Mouse (Mus musculus) myocyte (in vitro differentiated cells): ENCODE results near the gene Arid1a. TPM values are rescaled to one million over a fixed set of nuclear protein-coding genes. Genes with fewer than 3 reads are reported as not detected.

Experiments
- H3K27me3 ChIP-seq: one replicate; pipeline ENCODE4 v1.6.1; 2011; ENCODE audit not compliant: control insufficient read depth, insufficient read depth, insufficient read length
- H3K36me3 ChIP-seq: one replicate; pipeline ENCODE4 v1.6.1; 2011; ENCODE audit not compliant: control insufficient read depth, insufficient read depth
- H3K4me2 ChIP-seq: one replicate; pipeline ENCODE4 v1.6.1; 2011; ENCODE audit warnings: low read depth, control low read depth
- H3K4me3 ChIP-seq: one replicate; pipeline ENCODE4 v1.5.1; 2011; ENCODE audit warnings: mild to moderate bottlenecking, control low read depth, moderate library complexity
- H3K79me2 ChIP-seq: one replicate; pipeline ENCODE4 v1.6.1; 2011; ENCODE audit not compliant: control insufficient read depth, insufficient read depth
- H3ac ChIP-seq: one replicate; pipeline ENCODE4 v1.6.1; 2011; ENCODE audit not compliant: control insufficient read depth, insufficient read length
- CEBPB ChIP-seq: IDR thresholded peaks from 2 replicates; pipeline ENCODE4 v1.6.1; 2011; ENCODE audit warnings: mild to moderate bottlenecking, moderate library complexity; ENCODE audit not compliant: poor library complexity, insufficient read depth, severe bottlenecking
- E2F4 ChIP-seq: IDR thresholded peaks from one replicate; pipeline ENCODE4 v1.6.1; 2011; ENCODE audit warnings: mild to moderate bottlenecking, control low read depth, moderate library complexity; ENCODE audit not compliant: insufficient read depth
- MAX ChIP-seq: IDR thresholded peaks from one replicate; pipeline ENCODE4 v1.6.1; 2011; ENCODE audit warnings: low read depth, mild to moderate bottlenecking, control low read depth
- MYOD1 ChIP-seq, 3 experiments: IDR thresholded peaks; one replicate each; pipeline ENCODE4 v1.6.1; 2011; ENCODE audit warnings: control low read depth in 2 of 3, low read depth in 2 of 3, mild to moderate bottlenecking in 2 of 3, moderate library complexity in 1 of 3; ENCODE audit not compliant: insufficient read length in 2 of 3, control insufficient read depth in 1 of 3
- MYOG ChIP-seq, 3 experiments: IDR thresholded peaks; one replicate each; pipeline ENCODE4 v1.6.1; 2011; ENCODE audit warnings: control low read depth in 2 of 3, low read depth in 2 of 3, mild to moderate bottlenecking in 2 of 3; ENCODE audit not compliant: insufficient read length in 2 of 3, control insufficient read depth in 1 of 3, insufficient read depth in 1 of 3
- POLR2A ChIP-seq: IDR thresholded peaks from one replicate; pipeline ENCODE4 v1.6.1; 2011; ENCODE audit warnings: low read depth, mild to moderate bottlenecking, control low read depth, moderate library complexity; ENCODE audit not compliant: insufficient read length
- POLR2AphosphoS2 ChIP-seq: IDR thresholded peaks from one replicate; pipeline ENCODE4 v1.6.1; 2011; ENCODE audit warnings: low read depth, control low read depth; ENCODE audit not compliant: insufficient read length
- REST ChIP-seq: IDR thresholded peaks from one replicate; pipeline ENCODE4 v1.6.1; 2011; ENCODE audit warnings: mild to moderate bottlenecking, control low read depth, moderate library complexity; ENCODE audit not compliant: insufficient read depth, insufficient read length
- SRF ChIP-seq: IDR thresholded peaks from one replicate; pipeline ENCODE4 v1.6.1; 2011; ENCODE audit warnings: low read depth; ENCODE audit not compliant: control insufficient read depth, insufficient read length
- TCF12 ChIP-seq: IDR thresholded peaks from one replicate; pipeline ENCODE4 v1.6.1; 2011; ENCODE audit warnings: mild to moderate bottlenecking, control low read depth; ENCODE audit not compliant: poor library complexity, insufficient read depth, severe bottlenecking
- TCF3 ChIP-seq: IDR thresholded peaks from one replicate; pipeline ENCODE4 v1.6.1; 2011; ENCODE audit warnings: low read depth, control low read depth; ENCODE audit not compliant: insufficient read length
- USF1 ChIP-seq: IDR thresholded peaks from one replicate; pipeline ENCODE4 v1.6.1; 2011; ENCODE audit warnings: low read depth, mild to moderate bottlenecking, control low read depth, moderate library complexity
- polyA plus RNA-seq: library from polyadenylated mRNA; unstranded; fragments of >200 nt; fragmentation: generic; extraction: Trizol; gene quantifications from one replicate; pipeline ENCODE4 v1.2.1, GENCODE M21; 2012; ENCODE audit warnings: missing spikeins

Arid1a gene
- polyA plus RNA-seq, 1 experiment: 23.2 TPM

DNA sequence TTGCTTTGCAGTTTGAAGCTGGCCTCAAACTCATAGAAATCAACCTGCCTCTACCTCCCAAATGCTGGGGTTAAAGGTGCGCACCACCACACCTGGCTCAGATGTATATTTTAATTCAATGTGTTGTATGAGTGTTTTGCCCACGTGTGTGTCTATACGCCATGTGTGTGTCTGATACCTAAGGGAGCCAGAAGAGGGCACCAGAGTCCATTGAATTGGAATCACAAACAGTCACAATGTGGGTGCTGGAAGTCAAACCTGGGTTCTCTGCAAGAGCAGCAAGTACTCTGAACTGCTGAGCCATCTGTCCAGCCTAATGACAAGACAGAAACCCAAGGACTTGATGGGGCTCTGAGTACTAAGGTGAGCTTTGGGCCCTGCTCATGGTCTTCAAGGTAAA is 111.4 kb downstream of the Arid1a start:
- H3K4me2 ChIP-seq: no peak overlapping the region
- no peaks in the 10 kb centered on the region for H3K27me3 ChIP-seq
- no peaks in the 10 kb centered on the region for H3K79me2 ChIP-seq
- TF ChIP-seq REST (no peak), POLR2AphosphoS2 (no peak), SRF (no peak), USF1 (no peak), POLR2A (no peak), MYOD1 (IDR thresholded peaks at IDR 0.05; ENCODE audit: control insufficient read depth in 1 of 3, insufficient read length in 2 of 3, low read depth in 2 of 3) (no peak), CEBPB (no peak), E2F4 (no peak), MYOG (IDR thresholded peaks at IDR 0.05; ENCODE audit: control insufficient read depth in 1 of 3, insufficient read depth in 1 of 3, insufficient read length in 2 of 3, low read depth in 2 of 3) (no peak), TCF3 (no peak), MAX (no peak), TCF12 (no peak)
- no peak overlapping the region for H3K4me3 ChIP-seq
- H3ac ChIP-seq: no peak overlapping the region
- H3K36me3 ChIP-seq: no peaks in the 10 kb centered on the region

- Histone ChIP-seq H3ac (no peak overlapping the region), H3K4me3 (no peak overlapping the region), H3K79me2 (peaks cover 23% of the 10 kb centered on the region), H3K27me3 (no peaks in the 10 kb centered on the region), H3K4me2 (no peak overlapping the region), H3K36me3 (no peaks in the 10 kb centered on the region)
- TF ChIP-seq POLR2AphosphoS2: no peak
- TF ChIP-seq MYOG (IDR thresholded peaks at IDR 0.05; ENCODE audit: control insufficient read depth in 1 of 3, insufficient read depth in 1 of 3, insufficient read length in 2 of 3, low read depth in 2 of 3): no peak
- no peak for TF ChIP-seq CEBPB
- no peak for TF ChIP-seq MAX
- TF ChIP-seq TCF3: no peak
- TF ChIP-seq POLR2A: no peak
- no peak for TF ChIP-seq E2F4
- TF ChIP-seq TCF12: no peak
- no peak for TF ChIP-seq SRF
Observed at GRCm38 (mm10) chr4:133634043-133634410, 122.5 kb downstream of the Arid1a start.

DNA sequence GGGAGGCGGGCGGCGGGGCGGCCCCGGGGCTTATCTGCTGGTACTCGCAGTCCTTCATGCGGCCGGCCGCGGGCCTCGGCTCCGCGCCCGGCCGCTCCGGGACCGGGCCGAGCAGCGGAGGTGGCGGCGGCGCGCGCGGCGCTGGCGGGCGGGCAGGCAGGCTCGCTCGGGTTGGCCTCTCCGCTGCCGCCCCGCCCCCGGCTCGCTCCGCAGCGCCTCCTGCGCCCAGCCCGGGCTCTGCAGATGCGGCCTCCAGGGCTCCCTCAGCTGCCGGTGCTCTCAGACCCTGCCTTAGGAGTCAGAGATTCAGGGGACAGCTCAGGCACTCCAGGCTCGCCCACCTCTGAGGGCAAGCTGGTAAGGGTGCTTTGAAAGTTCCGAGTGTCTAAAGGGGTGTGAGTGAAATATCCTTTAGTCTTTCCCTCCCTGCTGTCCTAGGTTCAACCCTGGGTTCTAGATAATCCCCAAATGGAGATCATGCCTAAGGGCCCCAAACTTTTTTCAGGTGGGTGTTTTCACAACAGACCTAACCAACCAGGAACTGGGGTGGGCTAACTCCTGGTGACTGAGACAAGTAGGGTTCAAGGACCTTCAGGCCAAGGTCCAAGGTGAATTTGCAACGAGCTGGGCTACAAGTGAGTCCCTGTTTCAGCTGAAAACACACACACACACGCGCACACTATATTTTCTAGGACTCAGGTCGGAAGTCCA is 123.1 kb downstream of the Arid1a start:
- H3K36me3 ChIP-seq: no peaks in the 10 kb centered on the region
- H3K4me3 ChIP-seq: peak overlapping the region; percentile 46
- TF ChIP-seq MYOG (IDR thresholded peaks at IDR 0.05; ENCODE audit: control insufficient read depth in 1 of 3, insufficient read depth in 1 of 3, insufficient read length in 2 of 3, low read depth in 2 of 3) (no peak), POLR2A (peak; percentile 85), POLR2AphosphoS2 (peak; percentile 62)
- H3ac ChIP-seq: peak overlapping the region; percentile 42
- peak overlapping the region; percentile 8 for H3K4me2 ChIP-seq
- H3K27me3 ChIP-seq: no peaks in the 10 kb centered on the region
- H3K79me2 ChIP-seq: peaks cover 27% of the 10 kb centered on the region

DNA sequence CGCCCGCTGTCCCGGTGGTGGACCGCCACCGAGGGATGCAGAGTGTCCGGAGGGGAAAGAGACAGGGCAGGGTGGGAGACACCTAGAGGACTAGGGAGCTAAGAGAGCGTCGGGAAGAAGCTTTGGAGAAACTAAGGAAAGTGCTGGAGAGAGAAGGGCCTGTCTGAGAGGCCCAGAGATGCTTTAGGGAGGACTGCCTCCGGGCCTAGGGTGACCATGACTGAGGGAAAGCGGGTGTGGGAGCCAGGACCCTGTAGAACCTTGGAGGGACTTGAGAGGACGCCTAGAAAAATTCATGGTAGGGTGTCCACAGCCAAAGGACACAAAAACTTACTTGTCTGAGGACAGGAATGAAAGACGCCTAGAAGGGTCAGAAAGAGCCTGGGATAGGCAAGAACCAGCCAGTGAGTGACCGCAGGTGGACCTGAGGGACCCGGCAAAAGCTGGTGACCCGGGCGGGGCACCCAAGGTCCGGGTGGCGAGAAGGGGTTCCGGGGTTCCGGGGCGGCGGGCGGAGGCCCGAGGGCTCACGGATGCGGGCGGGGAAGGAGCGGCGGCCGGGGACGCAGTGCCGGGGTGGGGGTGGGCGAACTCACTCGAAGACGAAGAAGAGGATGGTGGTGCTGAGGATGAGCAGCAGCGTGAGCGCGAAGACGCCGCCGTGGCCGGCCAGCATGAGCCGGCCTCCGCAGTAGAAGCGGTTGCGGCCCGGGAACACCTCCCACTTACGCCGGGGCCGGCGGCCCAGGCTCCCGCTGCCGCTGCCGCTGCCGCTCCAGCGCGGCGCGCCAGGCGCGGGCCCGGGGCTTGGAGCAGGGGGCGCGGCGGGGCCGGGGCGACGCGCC is 123.9 kb downstream of the Arid1a start:
- peak overlapping the region; percentile 42 for H3ac ChIP-seq
- H3K79me2 ChIP-seq: peaks cover 33% of the 10 kb centered on the region
- H3K4me3 ChIP-seq: peak overlapping the region; percentile 46
- peak overlapping the region; percentile 91 for H3K4me2 ChIP-seq
- TF ChIP-seq MAX (no peak), MYOD1 (IDR thresholded peaks at IDR 0.05; ENCODE audit: control insufficient read depth in 1 of 3, insufficient read length in 2 of 3, low read depth in 2 of 3) (no peak), REST (no peak), POLR2A (no peak), TCF3 (no peak), E2F4 (no peak), SRF (no peak), TCF12 (no peak), MYOG (IDR thresholded peaks at IDR 0.05; ENCODE audit: control insufficient read depth in 1 of 3, insufficient read depth in 1 of 3, insufficient read length in 2 of 3, low read depth in 2 of 3) (no peak), CEBPB (no peak), POLR2AphosphoS2 (no peak), USF1 (no peak)
- H3K36me3 ChIP-seq: no peaks in the 10 kb centered on the region
- H3K27me3 ChIP-seq: no peaks in the 10 kb centered on the region
